Comparison of ENCODE assay signal across 27 mouse cellular contexts in the genomic region with DNA sequence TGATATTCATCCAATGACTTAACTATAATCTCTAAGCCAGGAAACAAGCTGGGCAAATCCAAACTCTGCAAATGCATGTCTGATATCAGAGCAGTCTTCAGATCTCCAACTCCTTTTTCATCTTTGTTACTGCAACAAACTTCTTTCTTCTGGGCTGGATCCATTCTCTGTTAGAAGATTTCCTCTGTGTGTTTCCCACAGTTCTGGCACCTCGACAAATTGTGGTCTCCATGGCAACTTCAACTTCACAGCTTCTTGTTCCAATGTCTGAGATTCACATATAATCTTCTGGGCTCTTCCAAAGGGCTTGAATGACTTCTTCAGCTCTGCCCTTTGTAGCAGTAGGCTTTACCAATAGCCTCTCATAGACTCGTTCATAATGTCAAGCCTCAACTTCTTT.
DNase-seq lines count a peak whose midpoint lies in the region; ATAC-seq and TF ChIP-seq lines count a peak whose summit lies in the region.
"Had no signal": no experiment of that assay in that cellular context is flagged by ENCODE, and none has a peak within 500 bp of the region (broad histone marks: within the 10 kb centered on the region; RNA-seq: fewer than 3 reads in every experiment).

No protein-coding gene starts in this region.

- H3K27ac ChIP-seq in forebrain, postnatal 0 days (ENCODE audit: low read depth, low read length): no peak overlapping the region
- no peak overlapping the region for H3K27ac ChIP-seq in forebrain, embryonic 14.5 days (ENCODE audit: low read depth, low read length)
- H3K27ac ChIP-seq: embryonic facial prominence, embryonic 10.5 days; embryonic facial prominence, embryonic 13.5 days; forebrain, embryonic 12.5 days; gastrocnemius, adult 2 months; hindbrain, embryonic 10.5 days; hindbrain, embryonic 13.5 days had no signal

- 69% methylated on average over 2 of the region's 2 CpGs for WGBS in forebrain, postnatal 0 days
- WGBS in forebrain, embryonic 14.5 days: 73% methylated on average over 2 of the region's 2 CpGs

- H3K27me3 ChIP-seq in forebrain, postnatal 0 days (ENCODE audit: insufficient read depth, low read length): no peaks in the 10 kb centered on the region
- H3K27me3 ChIP-seq in forebrain, embryonic 14.5 days (replicated peaks; ENCODE audit: control insufficient read depth, insufficient read depth, low read length): no peaks in the 10 kb centered on the region
- H3K27me3 ChIP-seq: embryonic facial prominence, embryonic 13.5 days; forebrain, embryonic 12.5 days; hindbrain, embryonic 13.5 days had no signal

- no peaks in the 10 kb centered on the region for H3K9me3 ChIP-seq in forebrain, postnatal 0 days (ENCODE audit: low read length)
- no peaks in the 10 kb centered on the region for H3K9me3 ChIP-seq in forebrain, embryonic 14.5 days (replicated peaks; ENCODE audit: control insufficient read depth, low read length)
- H3K9me3 ChIP-seq: embryonic facial prominence, embryonic 10.5 days; embryonic facial prominence, embryonic 13.5 days; forebrain, embryonic 12.5 days; hindbrain, embryonic 13.5 days had no signal

- peak; percentile 8 for DNase-seq in forebrain, postnatal 0 days
- no peak for DNase-seq in forebrain, embryonic 14.5 days (ENCODE audit: low spot score)
- peak; percentile 24 to 26 for DNase-seq in left cerebral cortex, postnatal 14 days (ENCODE audit: low spot score in 2 of 2)
- no peak for DNase-seq in left cerebral cortex, postnatal 4 days
- peak; percentile 0 for DNase-seq in right cerebral cortex, adult 18-20 months
- no peak for DNase-seq in right cerebral cortex, postnatal 25 days
- peak; percentile 33 for DNase-seq in right cerebral cortex, postnatal 4 days
- no peak for DNase-seq in adrenal gland, postnatal 25 days
- DNase-seq: adrenal gland, postnatal 10 days; cerebellum, adult 11-12 months; cerebellum, adult 8-10 months; cerebellum, postnatal 10 days; cerebellum, postnatal 36 days; embryo, embryonic 11 days; gastrocnemius, adult 2 months; gastrocnemius, postnatal 14 days; heart, adult 11 months; heart, postnatal 36 days had no signal

- no peaks in the 10 kb centered on the region for H3K4me1 ChIP-seq in forebrain, postnatal 0 days (ENCODE audit: insufficient read depth)
- H3K4me1 ChIP-seq in forebrain, embryonic 14.5 days (ENCODE audit: control insufficient read depth, insufficient read depth, low read length): no peaks in the 10 kb centered on the region
- H3K4me1 ChIP-seq: embryonic facial prominence, embryonic 10.5 days; embryonic facial prominence, embryonic 13.5 days; forebrain, embryonic 12.5 days; hindbrain, embryonic 10.5 days; hindbrain, embryonic 13.5 days had no signal

- intact Hi-C loops in left cerebral cortex, postnatal 14 days (cut with DNase I): no loop called here
- intact Hi-C loops in left cerebral cortex, postnatal 4 days (cut with DNase I): no loop called here

- H3K4me3 ChIP-seq in forebrain, postnatal 0 days (ENCODE audit: low read depth, low read length): no peak overlapping the region
- no peak overlapping the region for H3K4me3 ChIP-seq in forebrain, embryonic 14.5 days (ENCODE audit: low read depth, low read length)
- H3K4me3 ChIP-seq: embryonic facial prominence, embryonic 10.5 days; embryonic facial prominence, embryonic 13.5 days; erythroblast, embryonic 14.5 days; forebrain, embryonic 12.5 days; gastrocnemius, adult 2 months; hindbrain, embryonic 10.5 days; hindbrain, embryonic 13.5 days had no signal

- no peak for ATAC-seq in forebrain, postnatal 0 days
- ATAC-seq in forebrain, embryonic 14.5 days: no peak
- ATAC-seq: forebrain, embryonic 16.5 days; hindbrain, embryonic 16.5 days had no signal

- no peak for TF ChIP-seq CTCF in forebrain, postnatal 0 days (IDR thresholded peaks at IDR 0.05; ENCODE audit: low read depth)

- H3K9ac ChIP-seq in forebrain, postnatal 0 days: no peak overlapping the region
- H3K9ac ChIP-seq in forebrain, embryonic 14.5 days (ENCODE audit: low read length): no peak overlapping the region
- H3K9ac ChIP-seq: embryonic facial prominence, embryonic 13.5 days; forebrain, embryonic 12.5 days; hindbrain, embryonic 13.5 days had no signal

- H3K4me2 ChIP-seq in forebrain, postnatal 0 days (ENCODE audit: low read depth): no peak overlapping the region
- no peak overlapping the region for H3K4me2 ChIP-seq in forebrain, embryonic 14.5 days (ENCODE audit: low read length)
- H3K4me2 ChIP-seq: embryonic facial prominence, embryonic 13.5 days; forebrain, embryonic 12.5 days; heart, embryonic 11.5 days; hindbrain, embryonic 13.5 days had no signal

- no peaks in the 10 kb centered on the region for H3K36me3 ChIP-seq in forebrain, postnatal 0 days (ENCODE audit: insufficient read depth)
- no peaks in the 10 kb centered on the region for H3K36me3 ChIP-seq in forebrain, embryonic 14.5 days (ENCODE audit: control insufficient read depth, insufficient read depth, low read length)
- H3K36me3 ChIP-seq: embryonic facial prominence, embryonic 10.5 days; embryonic facial prominence, embryonic 13.5 days; forebrain, embryonic 12.5 days; hindbrain, embryonic 10.5 days; hindbrain, embryonic 13.5 days had no signal

Comparison
In these comparisons a context has a peak if more than half of its experiments do, and no peak if none do; other contexts are left out.
1. DNase-seq: peak in forebrain, postnatal 0 days (single experiment), left cerebral cortex, postnatal 14 days (2 of 2), right cerebral cortex, adult 18-20 months (single experiment) and right cerebral cortex, postnatal 4 days (single experiment); none in forebrain, embryonic 14.5 days (single experiment), left cerebral cortex, postnatal 4 days (single experiment), right cerebral cortex, postnatal 25 days (single experiment) and adrenal gland, postnatal 25 days (single experiment).